Mouse (Mus musculus): Measurements from ENCODE around the gene Hspa12b. TPM values are rescaled to one million over a fixed set of nuclear protein-coding genes. Genes with fewer than 3 reads are reported as not detected.

Hspa12b gene
- polyA plus RNA-seq, 1 experiment from 2014 or later, result 9.1 TPM

DNA sequence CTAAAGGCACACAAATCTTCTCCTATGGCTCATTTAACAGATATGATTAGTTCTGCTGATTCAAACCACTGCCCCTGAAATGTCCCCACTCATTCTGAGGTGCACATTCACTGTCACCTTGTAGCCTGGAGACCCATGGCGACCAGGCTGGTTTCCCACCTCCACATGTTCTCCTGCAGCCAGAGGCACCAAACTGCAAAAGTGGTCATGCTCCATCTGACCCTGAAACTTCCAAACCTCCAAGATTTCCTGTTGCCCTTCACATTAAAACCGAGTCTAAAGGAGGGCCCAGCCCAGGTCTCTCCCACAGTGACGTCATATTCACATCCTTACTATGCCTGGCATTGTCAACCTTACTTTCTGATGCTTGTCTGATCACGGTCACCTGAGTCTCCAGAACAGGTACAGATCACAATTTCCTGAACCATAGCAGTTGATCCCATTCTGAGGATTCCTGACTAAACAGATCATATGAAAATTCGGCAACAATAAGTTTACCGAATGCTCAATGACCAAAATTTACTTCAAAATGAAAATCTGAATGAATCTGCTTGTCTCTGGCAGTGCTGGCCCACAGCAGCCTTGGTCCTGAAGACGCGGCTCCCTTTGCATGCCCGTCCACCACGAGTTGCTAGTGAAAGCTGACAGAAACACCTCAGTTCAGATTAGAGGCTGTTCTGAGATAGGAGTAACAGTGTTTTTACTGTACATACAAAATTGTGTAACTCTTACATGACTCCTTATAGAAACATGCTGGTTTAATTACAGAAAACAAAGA lies 5.2 kb downstream of the Hspa12b start:
- Histone ChIP-seq H3K27me3 (replicated peaks) (no peaks in the 10 kb centered on the region), H3K4me2 (replicated peaks) (no peak overlapping the region), H3K4me3 (replicated peaks) (no peak overlapping the region), H3K9me3 (no peaks in the 10 kb centered on the region), H3K27ac (no peak overlapping the region), H3K36me3 (peaks cover 5% of the 10 kb centered on the region; the same call in 1 of the 2 replicates), H3K4me1 (replicated peaks) (peaks cover 4% of the 10 kb centered on the region; the same call in 1 of the 2 replicates), H3K9ac (no peak overlapping the region)
- 87% methylated on average over 10 of the region's 10 CpGs for WGBS
- ATAC-seq, result no peak

DNA sequence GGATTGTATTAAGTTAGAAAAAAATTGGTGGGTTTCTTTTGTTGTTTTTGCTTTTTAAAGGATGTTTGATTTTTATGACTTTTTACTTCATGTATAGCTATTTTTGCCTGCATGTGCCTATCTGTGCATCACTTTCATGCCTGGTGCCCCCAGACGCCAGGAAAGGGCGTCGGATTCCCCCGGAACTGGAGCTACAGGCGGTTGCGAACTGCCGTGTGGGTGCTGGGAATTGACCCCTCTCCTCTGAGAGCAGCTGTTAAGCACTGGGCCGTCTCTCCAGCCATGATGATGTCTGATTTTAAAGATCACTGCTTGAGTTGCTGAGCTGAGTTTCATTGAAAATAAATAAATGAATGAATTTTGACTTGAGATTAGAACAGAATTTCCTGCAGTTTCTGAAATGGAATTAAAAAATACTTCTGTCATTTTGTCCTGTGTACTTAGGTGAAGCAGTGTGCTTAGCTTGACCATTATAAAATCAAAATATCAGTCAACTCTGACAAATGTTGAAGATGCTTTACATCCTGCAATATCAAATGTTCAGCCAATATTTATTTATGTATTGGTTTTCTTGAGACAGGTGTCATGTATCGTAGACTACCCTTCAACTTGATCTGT lies 6.0 kb downstream of the Hspa12b start, which contains the start of gene Gm11037:
Gene Gm11037, plus strand, starts transcription at position 568 of the 618 bp plus-strand sequence.
- Histone ChIP-seq H3K4me1 (replicated peaks) (peaks cover 4% of the 10 kb centered on the region; the same call in 1 of the 2 replicates), H3K4me3 (replicated peaks) (no peak within 1 kb of the TSS), H3K4me2 (replicated peaks) (no peak within 1 kb of the TSS), H3K9me3 (no peaks in the 10 kb centered on the region), H3K27ac (no peak within 1 kb of the TSS), H3K27me3 (replicated peaks) (no peaks in the 10 kb centered on the region), H3K9ac (no peak within 1 kb of the TSS), H3K36me3 (peaks cover 5% of the 10 kb centered on the region; the same call in 1 of the 2 replicates)
- 84% methylated on average over 9 of the region's 9 CpGs for WGBS
- ATAC-seq, result no peak

DNA sequence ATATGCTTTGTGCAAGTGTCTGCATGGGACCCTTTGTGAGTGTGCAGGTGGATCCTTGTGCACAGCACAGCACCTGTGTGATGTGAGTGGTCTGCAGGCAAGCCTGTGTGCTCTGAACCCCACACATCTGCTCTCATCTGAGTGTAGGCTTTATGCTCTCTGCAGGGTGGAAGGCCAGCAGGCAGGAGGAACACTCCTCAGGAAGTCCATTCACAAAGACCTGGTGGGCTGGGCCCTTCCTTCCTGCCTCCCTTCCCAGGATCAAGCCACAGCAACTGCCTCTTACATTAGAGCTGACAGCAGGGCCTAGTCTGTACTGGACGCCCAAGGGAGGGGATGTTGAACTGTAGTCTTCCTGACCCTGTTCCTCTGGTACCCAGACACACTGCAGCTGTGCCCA lies 7.3 kb downstream of the Hspa12b start:
- peaks cover 13% of the 10 kb centered on the region; the same call in 1 of the 2 replicates for H3K36me3 ChIP-seq
- H3K4me3 ChIP-seq (replicated peaks), result no peak overlapping the region
- H3K27me3 ChIP-seq (replicated peaks), result no peaks in the 10 kb centered on the region
- 0 out of 2 replicates have a peak, but pooled peaks have one; percentile 12 for ATAC-seq
- no peaks in the 10 kb centered on the region for H3K9me3 ChIP-seq
- 76% methylated on average over 1 of the region's 1 CpGs for WGBS
- H3K4me2 ChIP-seq (replicated peaks), result no peak overlapping the region
- H3K9ac ChIP-seq, result no peak overlapping the region
- 0 out of 2 replicates have a peak, but pooled peaks cover 4% of the 10 kb centered on the region for H3K4me1 ChIP-seq (replicated peaks)
- H3K27ac ChIP-seq, result no peak overlapping the region

DNA sequence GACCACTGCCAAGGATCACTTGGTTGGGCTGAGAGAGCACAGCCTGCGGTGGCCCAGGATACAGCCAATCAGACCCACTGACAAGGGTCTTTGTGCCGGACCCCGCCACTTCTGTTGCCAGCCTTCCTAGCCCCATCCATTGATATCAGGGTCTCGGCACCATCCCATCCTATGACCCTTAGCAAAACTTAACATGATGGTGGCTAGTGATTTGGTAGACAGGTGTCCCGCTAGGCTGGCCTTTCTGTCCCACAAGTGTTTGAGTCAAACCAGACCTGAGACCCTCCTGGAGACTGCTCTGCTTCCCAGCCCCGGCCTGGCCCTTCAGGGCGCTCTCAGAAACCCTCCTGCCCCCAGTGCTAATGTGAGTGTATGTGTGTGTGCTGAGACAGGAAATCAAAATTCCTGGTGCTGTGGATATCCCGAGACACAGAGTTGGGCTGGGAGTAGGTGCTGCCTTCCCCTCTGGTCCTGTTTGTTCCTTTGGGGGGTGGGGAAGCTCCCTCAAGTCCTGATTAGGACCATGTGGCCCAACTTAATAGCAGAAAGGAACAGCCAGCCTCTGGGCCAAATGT lies 7.8 kb downstream of the Hspa12b start:
- Histone ChIP-seq H3K9ac (no peak overlapping the region), H3K36me3 (peaks cover 13% of the 10 kb centered on the region; the same call in 1 of the 2 replicates), H3K27ac (no peak overlapping the region), H3K4me1 (replicated peaks) (0 out of 2 replicates have a peak, but pooled peaks cover 3% of the 10 kb centered on the region), H3K4me2 (replicated peaks) (no peak overlapping the region), H3K4me3 (replicated peaks) (no peak overlapping the region), H3K9me3 (no peaks in the 10 kb centered on the region), H3K27me3 (replicated peaks) (no peaks in the 10 kb centered on the region)
- 88% methylated on average over 8 of the region's 8 CpGs for WGBS
- no peak for ATAC-seq

DNA sequence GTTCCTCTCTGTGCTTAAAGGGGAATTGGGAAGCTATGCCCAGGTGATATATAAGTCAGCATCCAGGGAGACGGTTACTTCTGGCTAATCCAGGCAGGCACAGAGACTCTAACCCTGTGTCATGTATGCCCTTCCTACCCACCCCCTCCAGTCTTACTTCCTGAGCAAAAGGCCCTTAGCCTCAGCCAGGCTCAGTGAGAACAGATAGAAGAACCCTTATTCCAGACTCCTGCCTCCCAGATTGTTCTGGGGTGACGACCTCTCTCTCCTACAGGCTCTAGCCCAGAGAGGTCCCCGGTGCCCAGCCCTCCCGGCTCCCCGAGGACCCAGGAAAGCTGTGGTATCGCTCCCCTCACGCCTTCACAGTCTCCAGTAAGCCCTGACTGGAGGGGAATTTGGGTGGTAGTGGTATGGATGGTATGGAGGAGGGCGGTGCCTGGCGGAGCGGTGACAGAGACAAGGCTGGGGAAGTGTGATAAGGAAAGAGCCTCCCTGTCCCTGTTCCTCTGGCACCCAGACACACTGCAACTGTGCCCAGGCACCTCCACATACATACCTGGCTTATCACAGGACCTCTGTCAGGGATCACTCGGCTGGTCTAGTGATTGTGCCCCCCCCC lies 8.6 kb downstream of the Hspa12b start:
- Histone ChIP-seq H3K36me3 (peaks cover 13% of the 10 kb centered on the region; the same call in 1 of the 2 replicates), H3K4me1 (replicated peaks) (0 out of 2 replicates have a peak, but pooled peaks cover 6% of the 10 kb centered on the region), H3K27ac (no peak overlapping the region), H3K4me2 (replicated peaks) (no peak overlapping the region), H3K9ac (no peak overlapping the region), H3K4me3 (replicated peaks) (no peak overlapping the region), H3K27me3 (replicated peaks) (no peaks in the 10 kb centered on the region), H3K9me3 (no peaks in the 10 kb centered on the region)
- ATAC-seq, result peak; percentile 84
- WGBS, result 63% methylated on average over 11 of the region's 11 CpGs

DNA sequence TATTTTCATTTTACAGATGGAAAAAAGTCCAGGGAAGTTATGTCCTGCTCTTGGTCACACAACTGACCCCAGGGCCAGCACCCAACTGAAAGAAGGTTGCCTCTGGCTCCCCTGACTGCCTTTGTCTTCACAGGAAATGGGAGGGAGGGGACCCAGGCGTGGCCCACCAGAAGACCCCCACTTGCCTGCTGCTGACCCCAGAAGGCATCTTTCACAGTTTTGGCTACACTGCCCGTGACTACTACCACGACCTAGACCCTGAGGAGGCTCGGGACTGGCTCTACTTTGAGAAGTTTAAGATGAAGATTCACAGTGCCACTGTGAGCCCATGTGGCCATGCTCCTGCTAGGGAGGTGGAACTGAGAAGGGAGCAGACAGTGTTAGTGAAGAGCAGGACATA lies 11.2 kb downstream of the Hspa12b start:
- 84% methylated on average over 4 of the region's 4 CpGs for WGBS

DNA sequence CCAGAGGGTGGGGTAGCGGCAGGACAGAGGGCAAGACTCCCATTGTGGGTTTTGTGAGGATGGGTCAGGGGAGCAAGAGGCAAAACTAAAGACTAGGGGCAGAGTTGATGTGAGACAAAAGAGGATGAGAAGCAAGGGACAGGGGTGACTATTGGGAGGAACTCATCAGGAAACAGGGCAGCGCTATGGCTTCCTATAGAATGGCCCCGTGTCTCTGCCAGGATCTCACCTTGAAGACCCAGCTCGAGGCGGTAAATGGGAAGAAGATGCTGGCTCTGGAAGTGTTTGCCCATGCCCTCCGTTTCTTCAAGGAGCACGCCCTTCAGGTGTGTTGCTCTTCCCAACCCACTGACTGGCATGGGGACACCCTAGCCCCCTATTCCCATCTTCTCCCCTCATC lies 11.7 kb downstream of the Hspa12b start:
- peaks cover 11% of the 10 kb centered on the region for H3K4me1 ChIP-seq (replicated peaks)
- no peak overlapping the region for H3K4me3 ChIP-seq (replicated peaks)
- WGBS, result 94% methylated on average over 7 of the region's 7 CpGs
- no peak for ATAC-seq
- no peak overlapping the region for H3K4me2 ChIP-seq (replicated peaks)
- peaks cover 20% of the 10 kb centered on the region for H3K36me3 ChIP-seq
- no peaks in the 10 kb centered on the region for H3K27me3 ChIP-seq (replicated peaks)
- H3K9ac ChIP-seq, result no peak overlapping the region
- H3K27ac ChIP-seq, result no peak overlapping the region
- no peaks in the 10 kb centered on the region for H3K9me3 ChIP-seq

More for the DNA sequence above, 11.2 kb downstream of the Hspa12b start:
- H3K4me3 ChIP-seq (replicated peaks), result no peak overlapping the region
- H3K36me3 ChIP-seq, result peaks cover 15% of the 10 kb centered on the region
- no peak overlapping the region for H3K4me2 ChIP-seq (replicated peaks)
- no peaks in the 10 kb centered on the region for H3K9me3 ChIP-seq
- ATAC-seq, result no peak
- no peaks in the 10 kb centered on the region for H3K27me3 ChIP-seq (replicated peaks)
- H3K4me1 ChIP-seq (replicated peaks), result peaks cover 11% of the 10 kb centered on the region
- no peak overlapping the region for H3K9ac ChIP-seq
- H3K27ac ChIP-seq, result no peak overlapping the region

DNA sequence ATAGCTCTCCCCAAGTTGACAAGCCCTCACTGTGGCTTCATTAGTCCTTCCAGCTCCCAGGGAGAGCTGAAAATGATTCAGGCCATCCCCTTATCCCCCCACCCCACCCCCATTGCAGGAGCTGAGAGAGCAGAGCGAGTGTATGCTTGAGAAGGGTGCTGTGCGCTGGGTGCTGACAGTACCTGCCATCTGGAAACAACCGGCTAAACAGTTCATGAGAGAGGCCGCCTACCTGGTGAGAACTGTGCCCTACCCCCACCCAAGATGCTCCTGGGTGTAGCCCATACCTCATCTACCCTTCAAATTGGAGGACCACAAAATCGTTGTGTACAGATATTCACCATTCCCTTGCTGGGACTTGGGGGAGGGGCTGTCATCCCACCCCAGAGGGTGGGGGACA lies 12.2 kb downstream of the Hspa12b start:
- Histone ChIP-seq H3K4me2 (replicated peaks) (no peak overlapping the region), H3K9ac (no peak overlapping the region), H3K27me3 (replicated peaks) (no peaks in the 10 kb centered on the region), H3K4me1 (replicated peaks) (peaks cover 11% of the 10 kb centered on the region), H3K4me3 (replicated peaks) (no peak overlapping the region), H3K27ac (no peak overlapping the region), H3K9me3 (no peaks in the 10 kb centered on the region), H3K36me3 (peaks cover 21% of the 10 kb centered on the region)
- no peak for ATAC-seq
- 86% methylated on average over 5 of the region's 5 CpGs for WGBS

DNA sequence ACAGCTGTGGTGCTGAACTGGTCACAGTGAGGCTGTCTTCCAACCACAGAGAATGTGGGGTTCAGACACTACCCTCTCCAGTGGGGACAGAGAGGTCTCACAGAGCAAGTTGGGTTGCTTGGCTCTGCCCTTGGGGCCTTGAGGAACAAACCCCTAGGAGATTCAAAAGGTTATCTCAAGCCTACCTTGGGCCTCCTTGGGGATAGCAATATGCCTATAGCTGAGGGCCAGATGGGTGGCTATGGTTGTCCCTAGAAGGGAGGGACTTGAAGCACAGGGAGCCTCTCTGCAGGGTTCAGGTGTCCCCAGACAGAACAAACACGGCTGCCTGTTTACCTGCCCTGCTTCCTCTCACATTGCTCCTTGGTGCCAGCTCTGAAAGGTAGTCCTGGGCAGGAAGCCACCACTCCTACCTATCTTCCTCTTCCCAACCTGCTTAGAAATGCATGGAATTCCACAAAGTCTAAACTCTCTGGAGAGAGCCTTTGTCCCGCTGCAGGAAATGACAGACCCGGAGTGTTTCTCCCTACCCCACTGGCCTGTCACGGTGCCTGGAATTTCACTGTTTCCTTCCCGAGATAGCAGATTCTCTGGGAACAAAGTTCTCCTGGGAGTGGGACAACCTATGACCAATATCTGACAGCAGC lies 12.9 kb downstream of the Hspa12b start:
- Histone ChIP-seq H3K9ac (no peak overlapping the region), H3K4me3 (replicated peaks) (no peak overlapping the region), H3K4me2 (replicated peaks) (0 out of 2 replicates have a peak overlapping the region, but pooled peaks have one; percentile 17), H3K4me1 (replicated peaks) (peaks cover 11% of the 10 kb centered on the region), H3K36me3 (peaks cover 24% of the 10 kb centered on the region), H3K27me3 (replicated peaks) (no peaks in the 10 kb centered on the region), H3K9me3 (no peaks in the 10 kb centered on the region), H3K27ac (peak overlapping the region; percentile 36; the same call in 1 of the 2 replicates)
- 18% methylated on average over 5 of the region's 5 CpGs for WGBS
- ATAC-seq, result peak; percentile 21

DNA sequence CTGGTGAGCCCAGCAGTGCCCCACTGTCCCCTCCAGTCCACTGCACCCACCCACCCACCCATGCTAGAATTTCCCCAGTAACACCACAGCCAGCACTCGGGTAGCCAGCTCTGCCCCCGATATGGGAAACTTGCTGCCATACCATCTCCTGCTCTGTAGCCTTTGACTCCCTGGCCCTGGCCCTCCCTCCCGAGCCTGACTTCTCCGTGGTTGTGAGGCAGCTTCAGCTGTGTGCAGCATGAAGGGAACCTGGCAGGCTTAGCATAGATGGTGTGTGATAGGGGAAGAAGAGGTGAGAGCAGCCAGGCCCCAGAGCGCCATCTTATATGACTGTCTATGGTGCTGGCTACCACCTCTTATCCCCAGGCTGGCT lies 13.4 kb downstream of the Hspa12b start:
- ATAC-seq, result 0 out of 2 replicates have a peak, but pooled peaks have one; percentile 2
- no peak overlapping the region for H3K9ac ChIP-seq
- peaks cover 27% of the 10 kb centered on the region for H3K36me3 ChIP-seq
- WGBS, result 60% methylated on average over 5 of the region's 5 CpGs
- 0 out of 2 replicates have a peak overlapping the region, but pooled peaks have one; percentile 22 for H3K27ac ChIP-seq
- no peaks in the 10 kb centered on the region for H3K9me3 ChIP-seq
- no peak overlapping the region for H3K4me3 ChIP-seq (replicated peaks)
- H3K4me2 ChIP-seq (replicated peaks), result no peak overlapping the region
- no peaks in the 10 kb centered on the region for H3K27me3 ChIP-seq (replicated peaks)
- H3K4me1 ChIP-seq (replicated peaks), result peaks cover 11% of the 10 kb centered on the region

DNA sequence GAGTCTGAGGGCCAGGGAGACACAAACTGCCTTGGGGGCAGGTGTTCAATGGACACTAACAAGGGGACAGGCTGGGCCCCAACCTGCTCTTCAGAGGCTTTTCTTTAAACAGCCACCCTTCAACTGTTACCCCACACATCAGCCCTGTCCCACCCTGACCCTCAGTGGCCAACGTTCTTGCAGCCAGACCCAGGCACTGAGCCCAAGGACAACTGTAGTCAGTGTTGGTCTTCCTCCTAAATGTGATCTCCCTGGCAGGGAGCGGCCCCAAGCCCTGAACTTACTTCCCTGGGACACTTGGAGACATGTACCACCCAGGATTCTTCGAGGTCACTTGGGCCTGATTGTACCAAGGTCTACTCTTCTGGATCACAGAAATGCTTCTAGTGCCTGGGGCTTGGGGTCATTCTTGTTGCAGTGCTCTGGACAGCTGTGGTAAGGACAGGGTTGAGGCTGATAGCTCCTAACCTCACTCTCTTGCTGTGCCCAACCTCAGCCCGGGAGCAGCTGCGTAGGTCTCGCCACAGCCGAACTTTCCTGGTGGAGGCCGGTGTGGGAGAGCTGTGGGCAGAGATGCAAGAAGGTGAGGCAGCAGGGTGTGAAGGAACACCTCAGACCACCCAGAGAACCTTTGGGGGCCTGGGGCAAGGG lies 14.4 kb downstream of the Hspa12b start:
- Histone ChIP-seq H3K4me3 (replicated peaks) (no peak overlapping the region), H3K4me2 (replicated peaks) (no peak overlapping the region), H3K4me1 (replicated peaks) (peaks cover 11% of the 10 kb centered on the region), H3K27me3 (replicated peaks) (no peaks in the 10 kb centered on the region), H3K27ac (no peak overlapping the region), H3K36me3 (peaks cover 29% of the 10 kb centered on the region), H3K9me3 (no peaks in the 10 kb centered on the region), H3K9ac (no peak overlapping the region)
- ATAC-seq, result no peak
- 89% methylated on average over 8 of the region's 8 CpGs for whole genome bisulfite sequencing
